Mouse (Mus musculus): ENCODE measurements around the gene C2cd5.
A peak's percentile ranks its signal among the peaks of the same experiment; 100 is the strongest.

The C2cd5 gene

GRCm38 (mm10) chr6:143073476-143073875, 26.5 kb downstream of the C2cd5 start:
- DNase-seq (ENCODE audit: low read depth, low spot score) = no peak

DNA sequence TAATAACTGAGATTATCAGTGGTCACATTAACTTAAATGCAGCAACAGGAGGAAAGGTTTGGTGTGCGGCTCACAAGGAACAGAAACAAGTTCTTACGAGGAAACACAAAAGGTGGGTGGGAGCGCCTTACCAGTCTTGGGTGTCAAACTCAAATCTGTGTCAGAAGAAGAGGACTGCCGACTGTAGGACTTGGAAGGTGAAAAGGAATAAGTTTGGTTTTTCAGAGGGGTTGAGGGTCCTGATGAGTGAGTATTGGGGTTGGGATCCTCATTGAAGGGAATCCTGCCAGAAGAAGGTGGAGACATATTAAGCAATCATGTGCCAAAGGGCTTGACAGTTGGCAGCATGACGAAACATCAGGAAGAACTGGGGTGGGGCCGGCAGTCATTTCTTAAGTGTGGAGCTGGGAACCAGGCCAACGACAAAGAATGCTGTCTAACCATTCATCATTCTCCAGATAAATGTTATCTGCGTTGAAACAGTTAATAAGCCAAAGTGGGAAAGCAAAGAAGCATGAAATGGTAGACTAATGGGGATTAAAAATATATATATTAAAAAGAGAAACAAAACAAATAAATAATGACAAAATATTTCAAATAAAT, 27.4 kb downstream of the C2cd5 start:
- DNase-seq (ENCODE audit: low read depth, low spot score) = no peak

DNA sequence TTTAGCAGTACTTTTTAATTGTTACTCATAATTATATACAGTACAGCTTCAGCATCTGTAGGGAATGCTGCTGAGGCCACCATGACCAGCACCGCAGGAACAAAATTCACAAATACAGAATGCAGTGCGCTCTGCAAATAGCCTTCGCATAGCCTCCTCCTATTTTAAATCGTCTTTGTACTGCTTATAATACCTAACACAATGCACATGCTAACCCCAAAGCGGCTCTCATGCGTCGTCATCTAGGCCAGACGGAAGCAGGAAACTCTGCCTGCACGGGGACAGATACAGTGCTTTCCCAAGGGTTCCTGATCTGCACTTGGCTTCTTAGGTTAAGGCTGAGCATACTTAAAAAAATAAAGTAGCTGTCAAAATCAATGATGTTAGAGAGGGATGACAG, 29.2 kb downstream of the C2cd5 start:
- DNase-seq (ENCODE audit: low read depth, low spot score) = no peak

DNA sequence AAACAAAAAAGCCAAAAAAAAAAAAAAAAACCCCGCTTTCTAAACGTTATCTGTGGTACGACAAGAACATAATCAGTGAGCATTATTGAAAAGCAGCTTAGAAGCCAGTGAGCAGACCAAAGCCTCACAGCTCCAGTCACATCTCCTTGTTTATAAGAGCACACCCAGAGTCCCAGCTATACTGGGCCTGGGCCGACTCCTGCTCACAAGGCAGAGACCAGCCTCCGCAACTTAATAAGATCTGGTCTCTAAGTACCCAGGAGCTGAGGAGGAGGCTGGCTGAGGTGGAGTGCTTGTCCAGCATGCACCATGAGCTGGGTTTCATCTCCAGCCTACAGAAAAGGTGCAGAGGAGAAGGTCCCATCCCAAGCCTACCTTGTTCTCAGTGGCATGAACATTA, 29.9 kb downstream of the C2cd5 start:
- no peak for DNase-seq (ENCODE audit: low read depth, low spot score)

DNA sequence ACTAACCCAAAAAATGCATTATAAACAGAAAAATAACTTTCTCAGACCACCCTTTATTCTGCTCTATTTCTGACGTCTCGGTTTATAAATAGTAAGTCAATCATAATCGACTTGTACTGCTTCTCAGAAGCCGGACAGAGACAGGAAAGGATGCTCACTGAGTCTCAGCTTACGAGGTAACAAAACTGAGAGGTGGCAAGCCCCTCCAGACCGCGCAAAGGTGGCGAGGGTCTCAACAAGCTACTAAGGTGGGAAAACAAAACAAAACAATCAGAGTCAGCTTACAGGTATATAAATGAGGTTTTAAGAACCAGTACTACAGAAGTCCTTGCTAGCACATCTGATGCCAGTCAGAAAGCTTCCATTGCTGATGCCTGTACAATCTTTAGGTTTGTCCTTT, 30.3 kb downstream of the C2cd5 start:
- no peak for DNase-seq (ENCODE audit: low read depth, low spot score)

DNA sequence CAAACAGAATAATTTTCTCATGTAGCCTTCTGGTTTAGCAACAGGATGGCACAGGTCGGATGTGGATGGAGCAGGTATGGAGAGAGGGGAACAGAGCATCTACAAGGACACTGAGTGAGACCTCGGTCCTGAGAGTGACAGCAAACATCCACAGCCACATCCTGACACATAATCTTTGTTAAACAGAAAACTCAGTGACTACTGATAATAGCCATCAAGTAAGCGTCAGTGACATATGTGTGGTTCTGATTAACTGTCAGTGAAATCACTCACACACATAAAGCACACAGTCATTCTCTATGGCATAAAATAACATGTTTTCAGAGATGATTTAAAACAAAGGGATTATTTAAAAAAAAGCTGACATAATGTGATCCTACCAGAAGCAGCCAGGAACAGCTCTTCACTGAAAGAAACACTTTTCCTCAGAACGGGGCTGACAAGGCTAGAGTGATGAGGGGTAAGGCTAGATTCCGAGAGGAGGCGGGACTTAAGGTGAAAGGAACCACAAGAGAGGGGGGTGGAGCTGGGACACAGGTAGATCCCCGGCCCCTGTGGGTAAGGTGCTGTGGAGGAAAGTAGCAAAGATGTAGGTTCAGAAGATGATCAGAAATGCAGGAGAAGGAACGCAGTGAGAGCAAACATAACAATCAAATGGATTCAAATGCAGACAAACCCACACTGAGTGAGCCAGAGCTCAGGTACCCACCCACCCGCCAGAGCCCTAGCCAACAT, 31.6 kb downstream of the C2cd5 start:
- DNase-seq (ENCODE audit: low read depth, low spot score) = peak; percentile 76

DNA sequence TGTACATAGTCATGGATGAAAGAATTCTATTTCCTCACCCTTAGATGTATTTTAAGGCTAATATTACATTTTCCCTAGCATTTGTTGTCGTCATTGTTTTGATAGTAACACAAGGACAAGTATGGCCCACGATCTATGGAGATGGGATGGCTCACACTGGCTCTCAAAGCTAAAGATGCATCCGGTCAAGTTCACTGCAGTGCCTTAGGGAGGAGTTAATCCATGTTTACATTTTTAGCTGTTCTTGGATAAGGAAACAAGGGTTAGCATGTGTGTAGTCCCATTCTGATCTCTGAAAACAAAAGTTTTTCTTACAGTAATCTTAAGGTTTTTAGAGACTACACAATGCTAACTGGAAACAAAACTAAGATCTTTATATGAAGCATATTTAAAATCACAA, 32.3 kb downstream of the C2cd5 start:
- DNase-seq (ENCODE audit: low read depth, low spot score) = no peak

GRCm38 (mm10) chr6:143066859-143067258, 33.1 kb downstream of the C2cd5 start:
- DNase-seq (ENCODE audit: low read depth, low spot score) = no peak

- DNase-seq (ENCODE audit: low read depth, low spot score) = no peak
Observed at GRCm38 (mm10) chr6:143064047-143064446, 35.9 kb downstream of the C2cd5 start.

- no peak for DNase-seq (ENCODE audit: low read depth, low spot score)
Observed at GRCm38 (mm10) chr6:143057601-143058000, 42.3 kb downstream of the C2cd5 start.

- peak; percentile 49 for DNase-seq (ENCODE audit: low read depth, low spot score)
Observed at GRCm38 (mm10) chr6:143051566-143051965, 48.4 kb downstream of the C2cd5 start.

- no peak for DNase-seq (ENCODE audit: low read depth, low spot score)
Observed at GRCm38 (mm10) chr6:143049791-143050555, 50.0 kb downstream of the C2cd5 start.

DNA sequence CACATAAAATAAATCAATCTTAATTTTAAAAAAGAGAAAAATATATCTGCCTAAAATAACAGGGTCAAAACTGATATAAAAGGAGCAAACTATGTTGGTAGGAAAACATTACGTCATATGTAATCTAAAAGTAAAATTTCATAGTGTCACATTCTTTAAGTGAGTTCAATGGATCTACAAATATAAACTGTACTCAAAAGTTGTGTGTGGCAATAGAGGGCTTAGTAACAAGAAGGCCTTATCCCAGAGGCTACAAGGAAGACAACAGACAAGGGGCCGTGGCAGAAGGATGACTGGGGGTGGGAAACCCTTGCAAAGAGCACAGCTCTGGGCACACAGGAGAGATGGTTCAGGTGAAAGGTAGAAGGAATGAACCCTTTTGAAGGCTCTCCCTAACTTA, 50.8 kb downstream of the C2cd5 start:
- DNase-seq (ENCODE audit: low read depth, low spot score) = no peak

GRCm38 (mm10) chr6:143047538-143048258, 52.2 kb downstream of the C2cd5 start:
- no peak for DNase-seq (ENCODE audit: low read depth, low spot score)

- no peak for DNase-seq (ENCODE audit: low read depth, low spot score)
Observed at GRCm38 (mm10) chr6:143041578-143041977, 58.4 kb downstream of the C2cd5 start.

- peak; percentile 58 for DNase-seq (ENCODE audit: low read depth, low spot score)
Observed at GRCm38 (mm10) chr6:143035261-143035660, 64.7 kb downstream of the C2cd5 start.

- DNase-seq (ENCODE audit: low read depth, low spot score) = no peak
Observed at GRCm38 (mm10) chr6:143034503-143034902, 65.4 kb downstream of the C2cd5 start.

- no peak for DNase-seq (ENCODE audit: low read depth, low spot score)
Observed at GRCm38 (mm10) chr6:143030521-143030920, 69.4 kb downstream of the C2cd5 start.

DNA sequence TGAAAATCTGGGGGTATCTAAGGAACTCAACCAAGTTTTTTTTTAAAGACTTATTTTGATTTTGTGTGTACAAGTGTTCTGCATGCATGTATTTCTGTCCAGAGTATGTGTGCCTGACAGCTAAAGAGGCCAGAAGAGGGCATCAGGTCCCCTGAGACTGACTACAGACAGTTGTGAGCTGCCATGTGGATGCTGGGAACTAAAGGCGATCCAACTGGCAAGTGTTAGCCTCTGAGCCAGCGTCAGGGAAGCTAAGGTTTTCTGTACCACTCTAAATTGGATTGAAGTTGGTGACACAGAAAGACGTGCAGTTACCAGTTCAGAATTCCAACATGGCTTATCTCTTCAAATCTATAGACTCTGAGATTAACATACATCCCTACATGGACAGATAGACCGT, 72.0 kb downstream of the C2cd5 start:
- no peak for DNase-seq (ENCODE audit: low read depth, low spot score)

DNA sequence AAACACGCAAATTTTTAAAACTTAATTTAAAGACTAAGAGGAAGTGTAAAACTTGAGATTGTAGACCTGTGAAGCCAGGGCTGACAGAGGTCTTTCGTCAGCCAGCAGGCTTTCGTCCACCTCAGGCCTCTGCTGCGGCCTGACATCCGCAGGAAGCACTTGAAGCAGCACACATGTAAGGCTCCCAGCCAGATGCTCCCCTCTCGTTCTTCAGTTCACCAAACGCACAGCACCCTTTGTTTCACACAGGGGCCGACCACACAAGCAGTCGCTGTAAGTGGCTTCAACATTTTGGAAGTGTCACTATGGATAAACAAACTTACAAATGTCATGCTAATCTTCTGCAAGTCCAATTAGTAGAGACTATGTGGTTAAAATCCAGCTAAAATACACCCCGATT, 72.5 kb downstream of the C2cd5 start:
- no peak for DNase-seq (ENCODE audit: low read depth, low spot score)

GRCm38 (mm10) chr6:143023691-143024090, 76.2 kb downstream of the C2cd5 start:
- DNase-seq (ENCODE audit: low read depth, low spot score) = no peak

DNA sequence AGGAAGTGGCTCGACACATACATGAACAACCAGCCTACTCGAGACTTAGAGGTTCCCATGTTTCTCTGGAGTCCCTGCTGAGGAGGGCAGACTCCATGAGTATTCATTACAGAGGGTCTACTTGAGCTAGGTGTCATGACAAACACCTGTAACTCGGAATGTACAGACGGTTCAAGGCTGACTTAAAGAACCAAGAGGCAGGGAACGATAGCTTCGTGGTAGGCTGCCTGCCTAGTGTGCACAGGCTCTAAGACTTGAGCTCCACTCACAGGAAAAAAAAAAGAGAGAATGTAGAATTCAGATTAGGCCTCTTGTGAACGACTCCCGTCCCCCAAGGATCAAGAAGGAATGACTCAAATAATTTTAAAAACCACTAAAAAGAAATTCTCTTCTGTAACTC, 78.2 kb downstream of the C2cd5 start:
- no peak for DNase-seq (ENCODE audit: low read depth, low spot score)

All from ES-CJ7 (cell line).